ENCODE assay signal across 15 mouse cellular contexts in the genomic region with DNA sequence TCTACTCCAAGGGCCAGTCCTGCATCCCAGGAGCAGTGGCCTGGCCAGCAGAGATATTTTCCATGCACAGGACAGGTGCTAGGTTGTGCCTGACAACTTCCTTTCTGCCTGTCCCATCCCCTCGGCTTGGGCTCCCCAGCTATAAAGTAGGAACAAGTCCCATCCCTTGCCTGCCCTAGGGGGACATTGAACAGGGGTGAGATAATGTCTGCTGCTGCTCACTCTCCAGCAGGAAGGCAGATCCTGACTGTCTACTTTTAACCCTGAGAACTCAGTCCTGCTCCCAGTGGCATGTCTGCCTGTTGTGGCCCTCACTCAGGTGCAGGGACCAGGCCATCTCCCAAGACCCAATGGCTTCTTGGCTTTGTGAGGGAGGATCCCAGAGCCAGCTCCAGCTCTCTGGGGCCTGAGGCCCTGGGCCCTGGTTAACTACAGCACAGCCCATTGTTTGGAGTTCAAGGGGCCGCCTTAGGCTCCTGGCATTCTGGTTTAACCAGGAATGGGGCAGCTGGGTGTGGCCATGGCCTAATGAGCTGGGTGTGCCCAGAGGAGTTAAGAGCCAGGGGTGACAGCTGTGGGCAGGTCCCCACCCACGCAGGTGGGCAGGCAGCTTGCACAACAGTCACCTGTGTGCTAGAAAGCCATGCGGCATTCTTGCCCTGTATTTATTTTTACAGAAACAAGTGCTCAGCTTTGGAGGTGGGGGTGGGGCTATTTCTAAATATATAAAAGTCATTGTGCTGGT. TPM values are rescaled to one million over a fixed set of nuclear protein-coding genes. Genes with fewer than 3 reads are reported as not detected.
DNase-seq lines count a peak whose midpoint lies in the region; ATAC-seq and TF ChIP-seq lines count a peak whose summit lies in the region.
"Had no signal": no experiment of that assay in that cellular context is flagged by ENCODE, and none has a peak within 500 bp of the region (broad histone marks: within the 10 kb centered on the region; RNA-seq: fewer than 3 reads in every experiment).

No protein-coding gene starts in this region.

- H3K27ac ChIP-seq in kidney, embryonic 16.5 days (ENCODE audit: low read length) = no peak overlapping the region
- peak overlapping the region; percentile 39; the same call in 1 of the 2 replicates for H3K27ac ChIP-seq in embryonic facial prominence, embryonic 14.5 days (replicated peaks; ENCODE audit: low read depth, low read length)
- H3K27ac ChIP-seq in lung, embryonic 15.5 days = peak overlapping the region; percentile 57
- H3K27ac ChIP-seq in stomach, embryonic 16.5 days (ENCODE audit: low read length) = peak overlapping the region; percentile 92
- H3K27ac ChIP-seq in cerebellum, adult 2 months (ENCODE audit: insufficient read depth, low read length) = no peak overlapping the region
- H3K27ac ChIP-seq in midbrain, embryonic 15.5 days = no peak overlapping the region
- H3K27ac ChIP-seq in forebrain, embryonic 12.5 days = no peak overlapping the region

- no peak for TF ChIP-seq POLR2A in cerebellum, adult 2 months (IDR thresholded peaks at IDR 0.05; ENCODE audit: borderline replicate concordance, insufficient read depth, low read length)

- no peaks in the 10 kb centered on the region for H3K4me1 ChIP-seq in kidney, embryonic 16.5 days (ENCODE audit: insufficient read depth, low read length)
- peaks cover 4% of the 10 kb centered on the region; the same call in 1 of the 2 replicates for H3K4me1 ChIP-seq in embryonic facial prominence, embryonic 14.5 days (ENCODE audit: control insufficient read depth, insufficient read depth, low read length)
- H3K4me1 ChIP-seq in lung, embryonic 15.5 days = no peaks in the 10 kb centered on the region
- H3K4me1 ChIP-seq in stomach, embryonic 16.5 days (ENCODE audit: control insufficient read depth, insufficient read depth, low read length) = peaks cover 7% of the 10 kb centered on the region
- no peaks in the 10 kb centered on the region for H3K4me1 ChIP-seq in cerebellum, adult 2 months (ENCODE audit: control insufficient read depth, insufficient read depth, low read length)
- no peaks in the 10 kb centered on the region for H3K4me1 ChIP-seq in midbrain, embryonic 15.5 days
- H3K4me1 ChIP-seq in forebrain, embryonic 12.5 days = no peaks in the 10 kb centered on the region

- WGBS in kidney, embryonic 16.5 days = 56% methylated on average over 4 of the region's 4 CpGs
- WGBS in embryonic facial prominence, embryonic 14.5 days = 59% methylated on average over 4 of the region's 4 CpGs
- 52% methylated on average over 4 of the region's 4 CpGs for WGBS in lung, embryonic 15.5 days
- 37% methylated on average over 4 of the region's 4 CpGs for WGBS in stomach, embryonic 16.5 days
- WGBS in cerebellum, adult 2 months = 82% methylated on average over 4 of the region's 4 CpGs
- 77% methylated on average over 4 of the region's 4 CpGs for WGBS in midbrain, embryonic 15.5 days
- 69% methylated on average over 4 of the region's 4 CpGs for WGBS in forebrain, embryonic 12.5 days

- H3K4me3 ChIP-seq in kidney, embryonic 16.5 days (ENCODE audit: low read length) = no peak overlapping the region
- no peak overlapping the region for H3K4me3 ChIP-seq in embryonic facial prominence, embryonic 14.5 days (ENCODE audit: low read depth, low read length)
- H3K4me3 ChIP-seq in lung, embryonic 15.5 days = no peak overlapping the region
- no peak overlapping the region for H3K4me3 ChIP-seq in stomach, embryonic 16.5 days (replicated peaks; ENCODE audit: low read length)
- H3K4me3 ChIP-seq in cerebellum, adult 2 months (replicated peaks; ENCODE audit: insufficient read depth, low read depth, low read length) = no peak overlapping the region
- no peak overlapping the region for H3K4me3 ChIP-seq in midbrain, embryonic 15.5 days
- no peak overlapping the region for H3K4me3 ChIP-seq in forebrain, embryonic 12.5 days (replicated peaks)

- no peaks in the 10 kb centered on the region for H3K9me3 ChIP-seq in kidney, embryonic 16.5 days (ENCODE audit: low read length)
- H3K9me3 ChIP-seq in embryonic facial prominence, embryonic 14.5 days (ENCODE audit: control insufficient read depth, low read length) = no peaks in the 10 kb centered on the region
- no peaks in the 10 kb centered on the region for H3K9me3 ChIP-seq in lung, embryonic 15.5 days
- H3K9me3 ChIP-seq in stomach, embryonic 16.5 days (replicated peaks; ENCODE audit: control insufficient read depth, low read length) = no peaks in the 10 kb centered on the region
- no peaks in the 10 kb centered on the region for H3K9me3 ChIP-seq in midbrain, embryonic 15.5 days
- no peaks in the 10 kb centered on the region for H3K9me3 ChIP-seq in forebrain, embryonic 12.5 days

- H3K4me2 ChIP-seq in kidney, embryonic 16.5 days (replicated peaks; ENCODE audit: low read depth, low read length) = no peak overlapping the region
- H3K4me2 ChIP-seq in embryonic facial prominence, embryonic 14.5 days (ENCODE audit: low read depth, low read length) = no peak overlapping the region
- H3K4me2 ChIP-seq in lung, embryonic 15.5 days = no peak overlapping the region
- no peak overlapping the region for H3K4me2 ChIP-seq in stomach, embryonic 16.5 days (ENCODE audit: low read depth, low read length)
- no peak overlapping the region for H3K4me2 ChIP-seq in midbrain, embryonic 15.5 days
- no peak overlapping the region for H3K4me2 ChIP-seq in forebrain, embryonic 12.5 days

- peak; percentile 49; the same call in 1 of the 2 replicates for ATAC-seq in kidney, embryonic 16.5 days (ENCODE audit: low FRiP score, low TSS enrichment)
- ATAC-seq in embryonic facial prominence, embryonic 14.5 days (ENCODE audit: low read depth) = peak; percentile 89
- ATAC-seq in lung, embryonic 15.5 days (ENCODE audit: borderline replicate concordance, extremely low read depth, low FRiP score, low TSS enrichment) = peak; percentile 70
- peak; percentile 94 for ATAC-seq in stomach, embryonic 16.5 days (ENCODE audit: insufficient read depth, low FRiP score)
- no peak for ATAC-seq in midbrain, embryonic 15.5 days (replicated peaks)
- no peak for ATAC-seq in forebrain, embryonic 12.5 days (ENCODE audit: low FRiP score)
- ATAC-seq: forebrain, embryonic 16.5 days; inflammation-experienced regulatory T-cells, adult 6 months; Patski had no signal

- no peaks in the 10 kb centered on the region for H3K36me3 ChIP-seq in kidney, embryonic 16.5 days (ENCODE audit: insufficient read depth, low read length)
- no peaks in the 10 kb centered on the region for H3K36me3 ChIP-seq in embryonic facial prominence, embryonic 14.5 days (ENCODE audit: control insufficient read depth, insufficient read depth, low read length)
- H3K36me3 ChIP-seq in lung, embryonic 15.5 days = no peaks in the 10 kb centered on the region
- no peaks in the 10 kb centered on the region for H3K36me3 ChIP-seq in stomach, embryonic 16.5 days (ENCODE audit: control insufficient read depth, insufficient read depth, low read length)
- H3K36me3 ChIP-seq in midbrain, embryonic 15.5 days (replicated peaks) = no peaks in the 10 kb centered on the region
- H3K36me3 ChIP-seq in forebrain, embryonic 12.5 days (replicated peaks) = no peaks in the 10 kb centered on the region

- no peak for DNase-seq in kidney, postnatal 10 days
- peak; percentile 84 for DNase-seq in embryonic facial prominence, embryonic 14.5 days (ENCODE audit: low spot score)
- DNase-seq in cerebellum, adult 2 months = no peak
- DNase-seq: adrenal gland, postnatal 14 days; cerebellum, adult 11 months; heart, adult 18-20 months; thymus, adult 18-20 months had no signal

- H3K9ac ChIP-seq in kidney, embryonic 16.5 days (replicated peaks; ENCODE audit: low read length) = no peak overlapping the region
- no peak overlapping the region for H3K9ac ChIP-seq in embryonic facial prominence, embryonic 14.5 days (ENCODE audit: low read depth, low read length)
- no peak overlapping the region for H3K9ac ChIP-seq in lung, embryonic 15.5 days
- 0 out of 2 replicates have a peak overlapping the region, but pooled peaks have one; percentile 41 for H3K9ac ChIP-seq in stomach, embryonic 16.5 days (ENCODE audit: low read length)
- H3K9ac ChIP-seq in midbrain, embryonic 15.5 days = no peak overlapping the region
- no peak overlapping the region for H3K9ac ChIP-seq in forebrain, embryonic 12.5 days

- no peak for TF ChIP-seq CTCF in cerebellum, adult 2 months (IDR thresholded peaks at IDR 0.05; ENCODE audit: borderline replicate concordance, insufficient read depth, low read depth, low read length)

- H3K27me3 ChIP-seq in kidney, embryonic 16.5 days (ENCODE audit: insufficient read depth, low read length) = no peaks in the 10 kb centered on the region
- H3K27me3 ChIP-seq in embryonic facial prominence, embryonic 14.5 days (replicated peaks; ENCODE audit: control insufficient read depth, insufficient read depth, low read length) = no peaks in the 10 kb centered on the region
- no peaks in the 10 kb centered on the region for H3K27me3 ChIP-seq in lung, embryonic 15.5 days
- no peaks in the 10 kb centered on the region for H3K27me3 ChIP-seq in stomach, embryonic 16.5 days (ENCODE audit: control insufficient read depth, insufficient read depth, low read length)
- H3K27me3 ChIP-seq in cerebellum, adult 2 months (ENCODE audit: control insufficient read depth, insufficient read depth, low read length) = no peaks in the 10 kb centered on the region
- H3K27me3 ChIP-seq in midbrain, embryonic 15.5 days (replicated peaks) = no peaks in the 10 kb centered on the region
- no peaks in the 10 kb centered on the region for H3K27me3 ChIP-seq in forebrain, embryonic 12.5 days
- H3K27me3 ChIP-seq: Patski had no signal

RNA-seq across cellular contexts. Expression of a gene that starts 47.5 kb away (rescaled TPM):
- 5.5 and 6.5 TPM in 2 replicates for polyA plus RNA-seq in kidney, embryonic 16.5 days (2015; fragmentation: Nextera tagmentation; extraction: Ambion mirVana)
- polyA plus RNA-seq in embryonic facial prominence, embryonic 14.5 days (2014; fragmentation: Nextera tagmentation; extraction: Ambion mirVana) = 7.7 and 10.8 TPM in 2 replicates
- polyA plus RNA-seq in lung, embryonic 15.5 days (2015; fragmentation: Nextera tagmentation; extraction: Ambion mirVana) = 3.3 and 3.6 TPM in 2 replicates
- 13.3 and 14.3 TPM in 2 replicates for polyA plus RNA-seq in stomach, embryonic 16.5 days (2015; fragmentation: Nextera tagmentation; extraction: Ambion mirVana)
- polyA plus RNA-seq in cerebellum, adult 2 months (2012; rRNA removed) = 2.8 and 3.5 TPM in 2 replicates
- 0.41 and 0.54 TPM in 2 replicates for polyA plus RNA-seq in midbrain, embryonic 15.5 days (2015; fragmentation: Nextera tagmentation; extraction: Ambion mirVana)
- 0.92 and 0.96 TPM in 2 replicates for polyA plus RNA-seq in forebrain, embryonic 12.5 days (2016; fragmentation: Nextera tagmentation; extraction: Ambion mirVana)

RNA-seq across cellular contexts. Expression of a gene that starts 49.5 kb away (rescaled TPM):
- polyA plus RNA-seq in kidney, embryonic 16.5 days (2015; fragmentation: Nextera tagmentation; extraction: Ambion mirVana) = 0.05 and 0.06 TPM in 2 replicates
- 1.5 and 2.4 TPM in 2 replicates for polyA plus RNA-seq in embryonic facial prominence, embryonic 14.5 days (2014; fragmentation: Nextera tagmentation; extraction: Ambion mirVana)
- polyA plus RNA-seq in lung, embryonic 15.5 days (2015; fragmentation: Nextera tagmentation; extraction: Ambion mirVana) = 16.3 and 16.9 TPM in 2 replicates
- 0.94 and 1.4 TPM in 2 replicates for polyA plus RNA-seq in stomach, embryonic 16.5 days (2015; fragmentation: Nextera tagmentation; extraction: Ambion mirVana)
- polyA plus RNA-seq in cerebellum, adult 2 months (2012; rRNA removed) = 0.27 and 0.52 TPM in 2 replicates
- polyA plus RNA-seq in midbrain, embryonic 15.5 days (2015; fragmentation: Nextera tagmentation; extraction: Ambion mirVana) = 0.11 and 0.12 TPM in 2 replicates
- 0.20 and 0.23 TPM in 2 replicates for polyA plus RNA-seq in forebrain, embryonic 12.5 days (2016; fragmentation: Nextera tagmentation; extraction: Ambion mirVana)
- polyA plus RNA-seq: inflammation-experienced regulatory T-cells, adult 6 months had no signal

Comparison
In these comparisons a context has a peak if more than half of its experiments do, and no peak if none do; other contexts are left out.
1. ATAC-seq: peak in kidney, embryonic 16.5 days (single experiment), embryonic facial prominence, embryonic 14.5 days (single experiment), lung, embryonic 15.5 days (single experiment) and stomach, embryonic 16.5 days (single experiment); none in midbrain, embryonic 15.5 days (single experiment) and forebrain, embryonic 12.5 days (single experiment).
2. H3K27ac ChIP-seq: peak in embryonic facial prominence, embryonic 14.5 days (single experiment), lung, embryonic 15.5 days (single experiment) and stomach, embryonic 16.5 days (single experiment); none in kidney, embryonic 16.5 days (single experiment), cerebellum, adult 2 months (single experiment), midbrain, embryonic 15.5 days (single experiment) and forebrain, embryonic 12.5 days (single experiment).